Mouse (Mus musculus) gastrocnemius, postnatal 25 days (tissue): ENCODE data around the gene Gpr27. TPM values are rescaled to one million over a fixed set of nuclear protein-coding genes. Genes with fewer than 3 reads are reported as not detected.

Experiments
- total RNA-seq, 2 experiments: library from RNA; stranded (reverse); gene quantifications; 1 replicate in 1 of 2; 2 replicates in 1 of 2; pipeline ENCODE4 v1.2.3; 2021

Gene Gpr27
- total RNA-seq, 2 experiments from 2014 or later, result 1.3 to 1.6 TPM

Other genes with a start within 250 kb of the Gpr27 start
- gene Foxp1, start 170.0 kb upstream of the Gpr27 start, total RNA-seq, result 10 to 100 TPM; 16.9 to 17.8 TPM
- gene Eif4e3, start 25.9 kb upstream of the Gpr27 start, total RNA-seq, result 10 to 100 TPM; 18.8 to 21.2 TPM
- gene Gm20696, start 25.9 kb upstream of the Gpr27 start, total RNA-seq, result 1 to 10 TPM; 1.6 to 2.0 TPM
- not detected for gene Prok2, start 33.7 kb downstream of the Gpr27 start, total RNA-seq